Mouse (Mus musculus) kidney, adult 2 months (tissue): ENCODE measurements around the gene Slc6a8.

Source experiments
- CTCF ChIP-seq: fragments of 200-500 bp; conservative IDR thresholded peaks from 2 replicates; pipeline ENCODE4 v1.5.1; 2011; ENCODE audit warnings: low read depth, mild to moderate bottlenecking, control low read depth, low read length, moderate library complexity, mixed read lengths; ENCODE audit not compliant: insufficient read depth, insufficient read length
- POLR2A ChIP-seq: fragments of 200-500 bp; IDR thresholded peaks from one replicate; pipeline ENCODE4 v1.6.1; 2011; ENCODE audit warnings: low read depth, low read length, control low read depth

DNA sequence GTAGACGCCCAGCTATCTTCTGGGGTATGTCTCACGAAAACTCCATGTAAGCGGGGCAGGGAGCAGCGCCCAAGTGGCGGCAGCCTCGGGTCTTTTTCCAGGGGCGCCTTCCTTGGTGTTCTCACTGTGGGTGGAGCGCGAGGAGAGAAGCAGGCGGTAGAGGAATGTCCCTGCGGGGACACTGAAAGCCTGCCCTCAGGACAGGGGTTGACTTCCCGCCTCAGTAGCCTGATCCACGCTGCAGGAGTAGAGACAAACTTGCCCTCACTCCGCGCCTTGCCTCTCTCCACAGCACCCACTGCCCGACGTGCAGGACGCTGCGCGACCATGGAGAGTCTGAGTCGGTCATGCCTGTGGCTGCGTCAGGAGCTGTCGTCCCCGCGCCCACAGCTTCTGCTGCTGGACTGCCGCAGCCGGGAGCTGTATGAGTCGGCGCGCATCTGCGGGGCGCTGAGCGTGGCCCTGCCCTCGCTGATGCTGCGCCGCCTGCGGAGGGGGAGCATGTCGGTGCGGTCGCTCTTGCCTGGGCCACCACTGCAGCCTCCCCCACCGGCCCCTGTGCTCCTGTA is 33.0 kb upstream of the Slc6a8 start:
- TF ChIP-seq CTCF (no peak), POLR2A (no peak)
